Mouse (Mus musculus) heart, postnatal 0 days (tissue): ENCODE results near the gene Efna2.

Source experiments
- CTCF ChIP-seq: IDR thresholded peaks from 2 replicates; pipeline ENCODE4 v1.5.1; 2016; ENCODE audit warnings: antibody characterized with exemption, control low read depth, low read depth
- EP300 ChIP-seq: IDR thresholded peaks from 2 replicates; pipeline ENCODE4 v1.6.1; 2016; ENCODE audit warnings: antibody characterized with exemption, low read depth

GRCm38 (mm10) chr10:80188453-80189024 lies 9.3 kb downstream of the Efna2 start:
- TF ChIP-seq CTCF = no peak
- no peak for TF ChIP-seq EP300
